Mouse (Mus musculus) kidney, adult 2 months (tissue): ENCODE results near the gene Fam214b.

Source experiments
- CTCF ChIP-seq: fragments of 200-500 bp; conservative IDR thresholded peaks from 2 replicates; pipeline ENCODE4 v1.5.1; 2011; ENCODE audit warnings: low read depth, mild to moderate bottlenecking, control low read depth, low read length, moderate library complexity, mixed read lengths; ENCODE audit not compliant: insufficient read depth, insufficient read length
- POLR2A ChIP-seq: fragments of 200-500 bp; IDR thresholded peaks from one replicate; pipeline ENCODE4 v1.6.1; 2011; ENCODE audit warnings: low read depth, low read length, control low read depth

DNA sequence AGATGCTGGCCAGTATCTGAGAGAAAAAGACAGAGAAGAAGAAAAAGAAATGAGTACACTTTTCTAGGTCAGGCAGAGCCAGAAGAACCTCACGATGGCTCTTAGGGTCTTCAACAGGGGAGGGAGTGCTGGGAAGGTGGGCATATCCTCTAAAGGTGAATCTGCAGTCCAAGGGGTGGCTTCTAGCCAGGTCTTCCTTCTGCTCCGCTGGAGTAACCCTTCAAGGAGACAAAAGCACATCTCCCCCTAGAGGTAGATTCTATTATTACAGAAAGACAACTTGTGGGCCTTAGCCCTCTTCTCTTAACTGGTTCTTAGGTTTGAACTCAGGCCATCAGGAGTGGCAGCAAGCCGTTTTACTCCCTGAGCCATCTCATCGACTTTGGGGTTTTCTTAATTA lies 6.6 kb upstream of the Fam214b start:
- TF ChIP-seq CTCF = peak; percentile 53
- no peak for TF ChIP-seq POLR2A
